Mouse (Mus musculus): ENCODE data around the gene Rer1.

Gene Rer1

DNA sequence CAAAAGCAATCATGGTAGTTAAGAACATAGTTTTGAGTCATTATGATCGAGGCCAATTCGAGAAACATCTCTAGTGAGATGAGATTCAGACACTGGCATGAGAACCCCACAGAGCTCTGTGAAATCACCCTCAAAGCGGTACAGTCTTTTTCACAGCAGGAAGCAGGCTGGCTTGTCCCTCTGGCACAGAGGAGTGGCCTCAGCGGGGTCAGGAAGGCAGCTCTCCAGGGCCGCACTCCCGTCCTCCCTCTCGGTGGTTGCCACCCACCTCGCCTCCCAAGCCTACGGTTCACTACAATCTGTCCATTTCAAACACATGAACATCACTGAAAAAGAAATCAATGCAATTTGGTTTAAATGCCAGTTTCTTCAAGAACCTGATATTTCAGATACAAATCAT, 11.8 kb downstream of the Rer1 start:
- DNase-seq, result no peak

DNA sequence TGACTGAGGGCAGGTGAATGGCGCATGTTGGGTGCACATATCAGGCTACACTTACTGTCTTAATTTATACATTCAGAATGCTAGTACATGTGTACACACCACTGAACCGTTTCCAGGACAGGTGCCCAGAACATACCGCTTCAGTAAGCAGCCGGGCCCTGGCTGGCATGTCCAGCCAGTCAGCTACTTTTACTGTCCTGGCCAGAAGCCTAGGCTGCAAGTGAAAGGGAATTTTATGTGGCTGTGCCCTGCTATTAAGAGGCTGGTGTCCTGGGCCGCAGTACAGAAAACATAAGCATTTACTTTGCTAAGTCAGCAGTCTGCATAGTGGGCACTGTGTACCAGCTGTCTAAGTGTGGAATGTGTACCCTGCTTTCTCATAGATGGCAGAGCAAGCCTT, 15.3 kb downstream of the Rer1 start:
- peak; percentile 84 for DNase-seq

DNA sequence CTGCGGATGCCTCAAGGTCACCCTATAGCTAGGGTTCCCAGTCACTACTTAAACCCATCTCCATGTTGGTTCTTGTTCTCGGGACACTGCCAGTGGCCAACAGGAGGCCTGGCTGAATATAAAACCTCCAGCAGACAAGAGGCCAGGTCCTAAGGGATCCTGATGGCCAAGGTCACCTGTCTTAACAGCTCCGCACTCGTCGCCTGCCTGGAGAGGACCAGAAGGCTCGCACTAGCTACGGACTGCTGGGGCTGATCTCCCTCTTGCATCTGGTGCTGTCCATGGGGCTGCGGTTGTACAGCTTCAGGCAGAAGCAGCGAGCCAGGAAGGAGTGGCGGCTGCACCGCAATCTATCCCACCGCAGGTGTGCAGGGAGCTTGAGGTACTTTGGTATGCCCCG, 16.0 kb downstream of the Rer1 start:
- no peak for DNase-seq

DNA sequence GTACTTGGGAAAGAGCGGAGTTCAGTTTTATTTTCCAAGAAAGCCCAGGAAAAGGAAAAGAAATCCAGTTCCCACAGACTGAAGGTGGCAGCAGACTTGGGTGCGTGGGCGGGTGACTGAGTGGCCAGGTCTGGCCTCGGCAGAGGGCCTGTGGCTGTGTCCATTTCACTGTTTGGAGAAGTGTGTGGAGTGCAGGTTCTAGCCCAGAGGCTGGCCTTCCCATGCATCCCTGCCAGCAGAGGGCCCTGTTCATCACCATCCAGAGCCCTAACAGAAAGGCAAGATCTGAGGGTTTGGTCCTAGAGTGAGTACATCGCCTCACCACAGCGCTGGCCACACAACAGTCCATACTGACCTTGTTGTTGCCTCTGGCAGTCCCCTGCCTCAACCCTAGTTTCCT, 17.0 kb downstream of the Rer1 start:
- no peak for DNase-seq

DNA sequence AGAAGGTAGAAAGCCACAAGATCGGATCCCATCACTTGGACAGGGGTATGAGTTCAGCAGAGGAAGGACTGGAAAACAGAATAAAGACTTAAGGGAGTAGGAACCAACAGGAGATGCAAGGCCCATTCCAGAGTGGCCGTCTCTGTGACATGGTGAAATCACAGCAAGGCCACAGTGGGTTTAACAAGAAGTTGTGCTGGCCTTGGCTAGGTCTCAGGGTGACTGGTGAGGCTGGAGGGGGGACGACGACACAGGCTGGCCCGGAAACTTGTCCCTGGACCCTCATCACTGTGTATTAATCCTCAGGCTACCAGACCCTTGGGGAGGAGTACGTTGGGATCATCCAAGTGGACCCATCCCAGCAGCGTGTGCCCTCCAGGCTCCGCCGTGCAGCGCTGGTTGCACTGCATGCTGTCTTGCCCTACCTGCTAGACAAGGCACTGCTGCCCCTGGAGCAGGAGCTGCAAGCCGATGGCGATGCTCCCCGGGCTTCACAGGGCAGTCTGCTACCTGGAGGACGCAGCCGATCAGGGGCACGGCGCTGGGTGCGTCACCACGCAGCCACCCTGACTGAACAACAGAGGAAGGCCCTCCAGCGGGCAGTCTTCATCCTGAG, 17.7 kb downstream of the Rer1 start:
- DNase-seq, result no peak

DNA sequence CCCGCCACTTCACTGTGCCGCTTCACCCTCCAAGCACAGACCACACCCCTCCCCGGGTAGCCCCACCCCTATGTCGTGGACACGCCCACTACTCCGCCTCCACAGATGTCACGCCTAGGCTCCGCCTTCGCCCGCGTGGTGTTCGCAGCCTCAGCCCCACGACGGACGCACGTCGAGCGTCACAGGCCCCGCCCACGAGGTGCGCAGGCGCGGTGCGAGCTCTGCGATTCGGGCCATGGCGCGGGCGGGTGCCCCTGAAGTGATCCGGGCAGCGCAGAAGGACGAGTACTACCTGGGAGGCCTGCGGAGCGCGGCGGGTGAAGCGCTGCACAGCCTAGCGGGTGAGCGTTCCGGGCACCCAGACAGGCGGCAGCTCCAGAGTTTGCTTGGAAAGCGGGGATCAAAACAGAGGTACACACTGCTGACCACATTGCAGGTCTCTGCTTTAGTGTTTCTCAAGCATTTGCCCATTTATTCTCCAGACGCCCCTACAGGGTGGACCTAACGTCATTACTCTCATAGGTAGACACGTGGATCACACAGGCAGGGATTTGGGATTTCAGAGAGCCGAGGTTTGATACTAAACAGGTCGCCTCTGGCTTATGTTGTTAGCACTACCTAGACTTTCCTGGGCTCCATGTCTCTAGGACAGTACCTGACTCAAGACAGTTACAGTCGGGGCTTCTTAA, 19.2 kb downstream of the Rer1 start, which contains the start of gene Pex10:
Gene Pex10, plus strand, starts transcription at position 183 of the 689 bp plus-strand sequence.
- peak; percentile 98 for DNase-seq

DNA sequence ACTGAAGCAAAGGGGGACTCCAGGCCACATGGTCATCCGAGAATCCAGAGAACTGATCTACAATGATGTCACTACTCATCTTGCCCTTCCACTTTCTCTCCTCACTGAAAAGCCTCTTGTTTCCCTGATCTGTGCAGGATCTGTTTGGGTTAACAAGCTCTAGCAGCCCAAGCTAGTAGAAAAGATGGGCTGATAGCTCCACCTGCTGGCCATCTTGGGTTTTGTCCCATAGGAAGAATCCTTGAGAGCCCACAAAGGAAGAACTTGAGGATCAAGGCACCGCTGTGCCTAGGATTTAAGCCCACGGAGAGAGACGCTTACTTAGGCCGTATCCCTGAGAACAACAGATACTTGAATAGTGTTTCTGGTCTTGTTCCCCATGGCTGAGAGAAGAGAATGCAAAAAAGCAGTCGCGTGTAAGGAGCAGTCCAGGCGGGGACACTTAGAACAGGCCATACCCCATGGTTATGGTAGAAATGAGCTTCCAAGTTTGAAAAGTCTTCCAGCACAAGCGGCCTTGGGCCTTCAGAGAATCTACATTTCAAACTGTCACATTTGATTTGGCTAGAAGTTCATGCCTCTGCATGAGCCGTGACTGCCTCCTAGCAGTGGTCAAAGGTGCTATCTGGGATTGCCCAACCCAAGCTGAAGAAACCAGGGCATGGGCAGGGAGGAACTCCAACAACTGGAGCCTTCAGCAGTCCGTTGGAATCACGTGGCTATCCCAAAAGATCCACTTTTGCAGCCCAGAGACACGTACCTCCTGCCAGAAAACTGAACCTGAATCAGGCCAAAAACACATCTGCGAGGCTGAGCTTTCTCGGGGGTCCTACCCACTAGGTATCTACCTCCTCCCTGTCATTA, 20.0 kb downstream of the Rer1 start:
- DNase-seq, result peak; percentile 95

DNA sequence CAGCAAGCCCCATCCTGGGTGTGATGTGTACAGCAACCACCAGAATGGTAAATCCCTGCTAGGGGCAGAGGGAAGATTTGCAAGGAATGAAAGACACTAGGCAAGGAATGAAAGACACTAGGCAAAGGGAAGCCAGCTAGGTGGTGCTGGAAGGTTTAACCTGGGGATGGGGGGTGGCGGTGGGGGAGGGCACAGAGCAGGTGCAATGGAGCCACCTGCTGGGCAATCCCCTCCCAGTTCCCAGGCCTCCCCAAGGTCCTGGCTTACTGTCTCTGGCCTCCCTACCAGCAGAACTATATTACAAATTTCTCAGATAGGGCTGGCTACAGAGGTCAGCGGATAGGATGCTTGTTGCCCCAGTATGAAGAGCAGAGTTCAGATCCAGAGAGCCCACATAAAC, 21.7 kb downstream of the Rer1 start:
- DNase-seq, result no peak

DNA sequence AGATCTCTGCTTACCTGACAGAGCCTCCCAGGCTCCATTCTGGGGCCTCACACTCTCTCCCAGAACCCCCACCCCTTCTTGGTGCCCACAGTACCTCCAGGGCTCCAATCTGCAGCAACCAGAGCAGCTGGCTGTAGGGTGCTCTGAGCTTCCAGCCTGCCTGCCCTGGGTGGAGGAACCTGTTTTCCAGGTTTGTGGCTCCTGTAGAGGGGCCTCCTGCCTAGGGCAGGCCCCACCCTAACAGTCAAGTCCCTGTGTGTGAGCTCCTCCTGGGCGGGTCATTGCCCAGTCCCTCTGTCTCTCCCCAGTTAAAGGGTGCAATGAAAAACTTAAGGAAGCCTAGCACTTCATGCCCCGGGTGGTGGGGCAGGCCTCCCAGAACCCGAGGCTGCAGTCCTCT, 22.3 kb downstream of the Rer1 start:
- no peak for DNase-seq

DNA sequence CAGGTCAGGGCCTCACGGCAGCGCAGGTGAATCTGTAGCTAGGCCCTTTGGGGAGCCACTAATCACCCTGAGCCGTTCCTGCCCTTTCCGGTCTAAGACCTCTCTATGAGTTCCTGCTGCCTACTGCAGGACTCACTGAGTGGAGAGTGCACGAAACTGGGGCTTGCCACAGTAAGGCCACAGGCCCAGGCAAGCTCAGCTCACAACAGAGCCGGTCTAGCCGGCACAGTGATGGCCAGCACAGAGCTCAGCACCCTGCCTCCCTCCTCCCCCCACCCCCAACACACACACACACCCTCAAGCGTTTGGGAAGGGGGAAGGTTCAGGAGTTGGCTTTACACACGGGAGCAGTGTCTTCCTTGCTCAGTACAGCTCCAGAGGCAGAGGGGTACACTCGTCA, 27.9 kb downstream of the Rer1 start:
- no peak for DNase-seq

DNA sequence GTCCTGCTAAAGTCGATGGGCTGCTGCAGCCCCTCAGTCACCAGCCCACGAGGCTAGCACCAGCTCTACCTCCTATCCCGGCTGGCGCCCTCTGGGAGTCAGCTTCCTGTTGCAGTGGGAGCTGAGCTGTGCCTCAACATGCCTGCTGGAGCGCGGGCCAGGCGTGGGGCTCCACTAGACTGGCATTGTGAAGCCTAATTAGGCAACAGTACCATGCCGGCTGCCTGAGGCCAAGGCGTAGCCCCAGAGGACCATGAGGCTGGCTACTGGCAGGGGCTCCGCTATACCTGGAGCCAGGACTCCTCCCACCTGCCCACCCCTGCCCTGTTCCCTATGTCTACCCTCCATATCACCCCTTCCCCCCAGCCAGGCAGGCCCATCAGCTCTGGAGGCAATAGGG, 29.5 kb downstream of the Rer1 start, which contains the start of gene Plch2:
Gene Plch2, minus strand, starts transcription at position 61 of the 400 bp plus-strand sequence.
- DNase-seq, result no peak

DNA sequence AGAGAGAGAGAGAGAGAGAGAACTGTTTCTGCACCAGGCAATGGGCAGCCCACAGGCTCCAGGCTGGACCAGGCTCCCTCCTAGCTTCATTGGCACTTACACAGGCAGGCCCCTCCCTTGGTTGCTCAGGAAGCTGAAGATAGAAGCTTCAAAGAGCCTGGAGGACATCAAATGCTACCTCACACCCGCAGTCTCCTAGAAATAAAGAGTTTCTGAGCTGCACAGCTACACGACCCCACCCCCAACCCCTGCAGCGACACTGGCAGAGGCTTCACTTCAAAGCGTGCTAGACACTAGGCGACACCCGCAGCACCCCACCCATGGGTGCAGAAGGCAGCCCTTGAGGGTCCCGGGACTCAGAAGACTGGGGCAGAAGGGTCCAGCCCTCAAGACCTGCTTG, 36.1 kb downstream of the Rer1 start:
- no peak for DNase-seq

DNA sequence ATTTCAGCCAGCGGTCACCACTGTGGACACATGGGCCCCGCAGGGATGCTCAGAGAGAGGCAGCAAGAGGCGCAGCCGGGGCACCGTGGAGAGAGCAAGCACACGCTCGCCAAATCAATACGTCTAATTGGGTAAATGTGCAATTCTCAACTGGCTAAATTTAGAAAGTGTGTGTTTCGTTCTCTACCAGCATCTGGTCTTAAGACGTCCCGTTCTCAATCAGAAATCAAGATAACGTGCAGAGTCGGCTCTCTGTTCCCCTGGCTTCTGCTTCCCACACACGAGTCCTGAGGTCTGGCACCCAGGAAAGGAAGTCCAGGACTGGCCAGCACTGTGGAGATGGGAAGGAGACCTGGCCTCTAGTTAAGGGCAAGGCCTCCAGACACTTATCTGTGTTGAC, 39.5 kb downstream of the Rer1 start:
- DNase-seq, result no peak

DNA sequence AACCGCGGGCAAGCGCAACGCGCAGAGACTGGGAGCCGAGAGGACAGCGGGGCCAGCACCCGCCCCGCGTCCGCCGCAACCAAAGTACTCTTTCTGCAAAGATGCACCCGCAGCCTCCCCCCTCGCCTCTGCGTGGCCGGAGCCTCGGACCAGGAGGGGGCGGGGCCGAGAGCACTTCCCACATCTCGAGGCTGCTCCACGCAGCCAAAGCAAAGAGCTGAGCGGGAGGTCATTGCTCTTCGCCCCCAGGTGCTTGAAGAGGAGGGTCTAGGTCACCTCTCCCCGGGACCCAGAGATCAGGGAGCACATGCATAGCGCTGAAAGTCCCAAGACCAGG, 42.9 kb downstream of the Rer1 start:
- DNase-seq, result no peak

DNA sequence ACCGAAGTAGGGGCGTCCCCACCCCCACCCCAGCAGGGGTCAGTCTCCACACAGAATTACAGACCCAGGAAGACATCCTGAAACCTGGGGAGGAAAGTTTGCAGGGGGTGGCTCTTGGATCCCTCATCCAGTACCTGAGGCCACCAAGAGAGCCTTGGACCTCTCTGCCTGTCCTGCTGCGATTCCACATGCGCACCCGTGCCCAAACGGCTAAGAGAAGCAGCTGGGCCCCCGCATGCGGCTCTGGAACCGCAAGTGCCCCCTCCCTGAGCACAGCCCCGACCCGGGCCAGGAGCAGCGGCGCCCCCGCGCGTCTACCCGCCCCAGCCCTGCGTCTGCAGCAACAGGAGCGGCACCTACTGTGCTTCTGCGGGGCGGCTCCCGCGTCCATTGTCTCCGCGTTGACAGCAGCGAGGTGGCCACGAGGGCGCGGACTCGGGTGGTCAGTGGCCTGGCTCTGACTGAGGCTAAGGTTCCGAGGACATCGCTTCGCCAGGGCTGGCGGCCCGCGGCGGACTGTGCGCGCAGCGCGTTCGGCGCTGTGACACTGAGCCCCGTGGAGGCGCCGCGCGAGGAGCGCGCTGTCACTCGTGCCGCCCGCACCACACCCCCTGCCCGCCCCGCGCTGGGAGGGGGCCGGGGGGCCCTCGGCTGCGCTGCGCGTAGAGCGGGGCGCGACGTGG, 43.4 kb downstream of the Rer1 start:
- no peak for DNase-seq

DNA sequence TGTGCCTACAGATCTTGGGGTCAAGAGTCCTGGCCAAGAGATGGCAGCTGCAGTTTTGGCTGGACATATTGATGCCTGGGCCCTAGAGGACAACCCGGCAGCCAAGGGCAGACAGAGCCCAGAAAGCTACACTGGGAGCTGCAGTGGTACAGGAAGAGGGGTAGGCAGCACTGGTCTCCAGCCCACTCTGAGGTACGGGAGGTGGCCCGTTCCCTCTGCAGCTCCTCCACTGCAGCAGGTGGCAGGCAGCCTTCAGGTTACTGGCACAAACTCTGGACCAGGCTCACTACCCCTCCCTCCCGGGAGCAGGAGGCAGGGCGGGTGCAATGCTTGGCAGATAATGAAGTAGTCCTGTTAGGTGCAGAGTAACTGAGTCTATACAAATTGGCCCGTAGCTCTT, 45.5 kb downstream of the Rer1 start:
- DNase-seq, result no peak

DNA sequence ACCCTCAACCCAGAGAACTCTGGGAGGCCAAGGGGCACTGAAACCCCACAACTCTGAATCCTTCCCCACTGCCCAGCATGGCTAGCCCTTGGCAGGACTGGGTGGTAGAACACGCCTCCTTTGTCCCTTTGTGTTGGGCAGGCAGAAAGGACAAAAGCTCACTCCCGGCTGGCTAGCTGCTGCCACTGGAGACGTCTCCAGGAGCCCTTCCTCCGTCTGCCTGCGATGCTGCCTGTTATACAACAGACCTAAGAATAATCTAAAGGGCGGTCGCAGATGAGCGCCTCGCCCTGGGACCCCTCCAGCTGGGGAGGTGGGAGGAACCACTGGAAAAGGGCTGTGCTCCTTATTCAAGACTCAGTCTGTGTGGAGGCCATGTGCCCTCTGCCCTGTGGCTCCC, 46.0 kb downstream of the Rer1 start:
- no peak for DNase-seq

DNA sequence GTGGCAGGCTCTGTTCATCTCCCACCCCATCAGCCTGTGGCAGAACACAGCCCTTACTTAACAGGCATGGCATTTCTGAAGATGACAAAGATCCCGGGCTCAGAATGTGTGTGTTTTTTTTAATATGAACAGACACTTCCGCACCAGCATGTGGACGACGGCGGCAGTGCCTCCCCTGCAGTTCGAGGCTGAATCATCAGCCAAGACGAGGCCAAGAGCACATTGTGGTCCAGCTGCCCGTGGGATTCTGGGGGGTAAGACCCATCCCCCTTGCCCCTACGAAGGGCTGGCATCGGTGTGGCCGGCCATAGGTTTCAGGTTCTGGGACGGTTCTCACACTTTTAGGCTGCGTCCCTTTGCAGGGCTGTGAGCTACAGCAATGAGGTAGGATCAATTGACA, 51.4 kb downstream of the Rer1 start:
- no peak for DNase-seq

DNA sequence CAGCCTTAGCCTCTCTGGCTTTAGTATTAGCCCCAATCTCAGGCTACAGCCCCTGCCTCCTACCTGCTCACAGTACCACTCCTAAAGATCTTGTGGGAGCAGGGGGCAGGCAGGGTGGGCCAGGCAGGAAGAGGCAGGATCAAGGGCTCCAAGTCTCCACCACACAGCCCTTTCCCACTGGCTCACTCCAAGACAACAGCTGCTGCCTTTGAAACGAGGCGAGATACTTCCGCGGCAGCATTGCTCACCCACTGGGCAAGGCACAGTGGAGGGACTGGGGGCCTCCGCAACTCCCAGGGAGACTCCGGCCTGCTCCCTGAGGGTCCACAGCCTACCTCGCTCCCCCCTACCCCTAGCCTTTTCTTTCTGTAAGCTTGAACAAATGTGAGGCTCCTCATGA, 52.0 kb downstream of the Rer1 start:
- DNase-seq, result no peak

DNA sequence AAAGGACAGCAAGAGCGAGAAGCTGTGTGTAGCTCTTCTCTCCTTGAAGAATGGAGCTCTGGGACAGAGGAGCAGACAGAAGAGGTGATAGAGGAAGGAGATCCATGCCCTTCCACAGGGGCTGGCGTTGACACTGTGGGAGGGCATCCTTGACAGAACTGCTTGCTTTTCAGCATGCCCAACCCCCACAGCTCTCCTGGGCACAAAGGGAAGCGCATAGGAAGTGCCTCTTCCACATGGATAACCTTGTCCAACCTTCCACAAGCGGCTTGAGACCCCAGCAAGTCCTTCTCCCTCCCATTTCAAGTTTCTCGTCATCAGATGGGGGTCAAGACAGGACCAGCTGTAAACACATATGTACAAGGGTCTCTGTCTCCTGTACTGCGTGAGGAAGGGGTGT, 53.1 kb downstream of the Rer1 start:
- no peak for DNase-seq

DNA sequence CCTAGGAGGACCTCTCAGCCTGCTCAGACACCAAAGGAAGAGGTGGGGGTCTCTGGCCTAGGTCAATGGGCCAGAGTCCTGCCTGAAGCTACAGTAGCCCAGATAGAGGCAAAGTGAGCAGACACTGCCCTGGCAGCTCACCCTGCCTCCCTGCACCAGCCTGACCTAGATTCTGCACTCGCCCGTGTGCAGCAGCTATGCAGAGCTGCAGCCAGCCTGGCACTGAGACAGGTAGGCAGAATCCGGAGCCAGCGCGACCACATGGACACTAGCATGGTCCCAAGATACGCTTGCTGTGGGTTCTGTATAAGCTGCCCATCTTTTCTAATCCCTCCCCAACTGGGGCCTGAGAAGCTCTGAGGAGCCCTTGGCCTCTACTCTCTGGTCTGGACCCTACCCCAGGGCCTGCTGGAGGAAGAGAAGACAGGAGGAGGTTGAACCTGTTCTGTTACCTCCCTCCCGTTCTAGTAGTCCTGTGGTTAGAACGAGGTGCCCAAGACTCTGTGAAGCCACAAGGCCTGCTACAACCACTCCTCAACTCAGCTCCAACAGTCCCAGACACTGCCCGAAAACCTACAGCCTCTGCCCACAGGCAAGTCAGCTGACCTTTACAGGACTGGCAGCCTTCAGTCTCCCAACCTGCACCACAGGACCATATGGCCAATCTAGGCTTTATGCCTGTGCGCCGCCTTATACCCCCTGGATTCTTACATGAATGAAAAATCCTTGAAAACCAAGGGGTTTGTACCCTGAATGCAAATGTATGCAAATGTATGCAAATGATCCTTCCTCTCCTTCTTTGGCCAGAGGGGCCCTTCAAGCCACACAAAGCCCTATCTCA, 61.8 kb downstream of the Rer1 start:
- no peak for DNase-seq
